Mouse (Mus musculus) erythroblast, embryonic 14.5 days (primary cell): ENCODE data around the gene Cyfip2.

ENCODE experiments used
- GATA1 ChIP-seq: IDR thresholded peaks from 2 replicates; pipeline ENCODE4 v1.6.1; 2012; ENCODE audit warnings: low read length, inconsistent platforms, mixed read lengths
- TAL1 ChIP-seq: IDR thresholded peaks from 3 replicates; pipeline ENCODE4 v1.6.1; 2012; ENCODE audit warnings: low read length, inconsistent platforms, mixed read lengths

DNA sequence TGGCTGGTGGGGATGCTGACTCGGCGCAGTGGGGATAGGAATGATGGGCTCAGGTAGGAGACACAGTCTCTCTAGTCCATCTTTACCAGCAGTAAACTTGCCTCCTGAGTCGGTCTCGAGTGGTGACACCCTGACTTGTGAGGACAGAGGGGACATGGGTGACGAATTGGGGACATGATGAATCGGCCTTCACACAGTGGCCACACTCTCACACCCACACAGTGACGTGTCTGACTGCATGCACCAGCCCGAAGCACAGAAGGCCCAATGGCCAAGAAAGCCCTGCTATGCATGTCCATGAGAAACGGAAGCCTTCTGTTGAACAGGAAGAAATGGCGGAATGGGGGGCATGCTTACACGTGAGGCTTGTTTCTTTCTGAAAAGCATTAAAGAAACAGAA lies 49.4 kb downstream of the Cyfip2 start:
- TF ChIP-seq TAL1 (no peak), GATA1 (no peak)
